Mouse (Mus musculus): ENCODE results near the gene Olfr971.
"Not testable (repeated sequence)": the region's sequence is repeated elsewhere in the genome, so short reads cannot be mapped to it uniquely, and the experiment has no call there.

Gene Olfr971

GRCm38 (mm10) chr9:39836576-39836975, at the start of gene Olfr971:
Gene Olfr971, plus strand, starts transcription at chr9:39836876.
- DNase-seq (ENCODE audit: low spot score), result not testable (repeated sequence)

GRCm38 (mm10) chr9:39790558-39790957, 46.1 kb upstream of the Olfr971 start, which contains the start of gene Olfr969:
Gene Olfr969, plus strand, starts transcription at chr9:39790945.
- DNase-seq (ENCODE audit: low spot score), result no peak

- DNase-seq (ENCODE audit: low spot score), result no peak
Measured at GRCm38 (mm10) chr9:39808560-39808959, 28.1 kb upstream of the Olfr971 start, which contains the start of gene Olfr970. Gene Olfr970, plus strand, starts transcription at chr9:39808860.

- DNase-seq (ENCODE audit: low spot score), result no peak
Measured at GRCm38 (mm10) chr9:39866122-39866521, 29.4 kb downstream of the Olfr971 start, which contains the start of gene Olfr972. Gene Olfr972, plus strand, starts transcription at chr9:39866422.

GRCm38 (mm10) chr9:39871986-39872385, 35.3 kb downstream of the Olfr971 start:
- DNase-seq (ENCODE audit: low spot score), result not testable (repeated sequence)

GRCm38 (mm10) chr9:39877541-39878396, 41.1 kb downstream of the Olfr971 start:
- not testable (repeated sequence) for DNase-seq (ENCODE audit: low spot score)

All from c-Kit-positive CD71-positive TER-119-positive erythroid progenitor cells, embryonic 14.5 days (primary cell).